Mouse (Mus musculus): ENCODE data around the gene Ccdc86. TPM values are rescaled to one million over a fixed set of nuclear protein-coding genes. Genes with fewer than 3 reads are reported as not detected.

The Ccdc86 gene
- polyA plus RNA-seq, 1 experiment from 2014 or later: 21.5 TPM

- Histone ChIP-seq H3K27me3 (replicated peaks) (no peaks in the 10 kb centered on the region), H3K9ac (peak overlapping the region; percentile 83), H3K4me2 (replicated peaks) (peak overlapping the region; percentile 99), H3K36me3 (peaks cover 33% of the 10 kb centered on the region), H3K4me1 (peaks cover 26% of the 10 kb centered on the region), H3K4me3 (no peak overlapping the region; the same call in 1 of the 2 replicates), H3K27ac (no peak overlapping the region), H3K9me3 (no peaks in the 10 kb centered on the region)
- ATAC-seq (ENCODE audit: low FRiP score, low read depth): no peak
- 88% methylated on average over 5 of the region's 5 CpGs for WGBS
Measured at GRCm38 (mm10) chr19:10947219-10947618, 1.8 kb downstream of the Ccdc86 start.

- Histone ChIP-seq H3K4me1 (peaks cover 24% of the 10 kb centered on the region), H3K36me3 (peaks cover 40% of the 10 kb centered on the region), H3K4me3 (no peak overlapping the region), H3K9me3 (no peaks in the 10 kb centered on the region), H3K9ac (no peak overlapping the region), H3K27me3 (replicated peaks) (no peaks in the 10 kb centered on the region), H3K27ac (no peak overlapping the region), H3K4me2 (replicated peaks) (peak overlapping the region; percentile 99; the same call in 1 of the 2 replicates)
- 90% methylated on average over 3 of the region's 3 CpGs for WGBS
- no peak for ATAC-seq (ENCODE audit: low FRiP score, low read depth)
Measured at GRCm38 (mm10) chr19:10946506-10946905, 2.6 kb downstream of the Ccdc86 start.

- H3K4me3 ChIP-seq: no peak overlapping the region
- H3K4me1 ChIP-seq: peaks cover 34% of the 10 kb centered on the region
- peaks cover 40% of the 10 kb centered on the region for H3K36me3 ChIP-seq
- H3K4me2 ChIP-seq (replicated peaks): no peak overlapping the region
- 85% methylated on average over 3 of the region's 3 CpGs for WGBS
- H3K27me3 ChIP-seq (replicated peaks): no peaks in the 10 kb centered on the region
- H3K27ac ChIP-seq: no peak overlapping the region
- no peaks in the 10 kb centered on the region for H3K9me3 ChIP-seq
- H3K9ac ChIP-seq: no peak overlapping the region
- no peak for ATAC-seq (ENCODE audit: low FRiP score, low read depth)
Measured at GRCm38 (mm10) chr19:10943955-10944354, 5.1 kb downstream of the Ccdc86 start.

- Histone ChIP-seq H3K27ac (no peak overlapping the region), H3K4me1 (peaks cover 10% of the 10 kb centered on the region; the same call in 1 of the 2 replicates), H3K36me3 (peaks cover 40% of the 10 kb centered on the region), H3K9me3 (no peaks in the 10 kb centered on the region), H3K9ac (peak overlapping the region; percentile 56), H3K27me3 (replicated peaks) (no peaks in the 10 kb centered on the region), H3K4me2 (replicated peaks) (peak overlapping the region; percentile 75), H3K4me3 (peak overlapping the region; percentile 34)
- WGBS: 3% methylated on average over 40 of the region's 40 CpGs
- ATAC-seq (ENCODE audit: low FRiP score, low read depth): peak; percentile 78
Measured at GRCm38 (mm10) chr19:10940801-10941457, 8.1 kb downstream of the Ccdc86 start.

GRCm38 (mm10) chr19:10940097-10940800 is 8.8 kb downstream of the Ccdc86 start:
- Histone ChIP-seq H3K4me1 (peaks cover 10% of the 10 kb centered on the region; the same call in 1 of the 2 replicates), H3K27ac (no peak overlapping the region), H3K4me3 (peak overlapping the region; percentile 34), H3K9me3 (no peaks in the 10 kb centered on the region), H3K9ac (peak overlapping the region; percentile 56), H3K36me3 (peaks cover 37% of the 10 kb centered on the region), H3K4me2 (replicated peaks) (peak overlapping the region; percentile 75), H3K27me3 (replicated peaks) (no peaks in the 10 kb centered on the region)
- WGBS: 17% methylated on average over 37 of the region's 37 CpGs
- ATAC-seq (ENCODE audit: low FRiP score, low read depth): peak; percentile 95

GRCm38 (mm10) chr19:10938771-10939170 is 10.3 kb downstream of the Ccdc86 start:
- WGBS: 64% methylated on average over 3 of the region's 3 CpGs
- ATAC-seq (ENCODE audit: low FRiP score, low read depth): no peak
- H3K9me3 ChIP-seq: no peaks in the 10 kb centered on the region
- H3K4me1 ChIP-seq: peaks cover 10% of the 10 kb centered on the region; the same call in 1 of the 2 replicates
- peaks cover 22% of the 10 kb centered on the region for H3K36me3 ChIP-seq
- H3K9ac ChIP-seq: no peak overlapping the region
- H3K27me3 ChIP-seq (replicated peaks): no peaks in the 10 kb centered on the region
- H3K27ac ChIP-seq: no peak overlapping the region
- no peak overlapping the region for H3K4me2 ChIP-seq (replicated peaks)
- no peak overlapping the region for H3K4me3 ChIP-seq

- Histone ChIP-seq H3K4me3 (no peak within 1 kb of the TSS), H3K9ac (no peak within 1 kb of the TSS), H3K36me3 (peaks cover 6% of the 10 kb centered on the region), H3K9me3 (no peaks in the 10 kb centered on the region), H3K4me2 (replicated peaks) (no peak within 1 kb of the TSS), H3K4me1 (peaks cover 10% of the 10 kb centered on the region; the same call in 1 of the 2 replicates), H3K27ac (no peak within 1 kb of the TSS), H3K27me3 (replicated peaks) (no peaks in the 10 kb centered on the region)
- WGBS: 64% methylated on average over 5 of the region's 5 CpGs
- no peak for ATAC-seq (ENCODE audit: low FRiP score, low read depth)
Measured at GRCm38 (mm10) chr19:10937110-10937563, 11.9 kb downstream of the Ccdc86 start, which contains the start of gene Ptgdr2. Gene Ptgdr2 (plus strand): TSS chr19:10937160.

GRCm38 (mm10) chr19:10936077-10936476 is 13.0 kb downstream of the Ccdc86 start:
- Histone ChIP-seq H3K9ac (no peak overlapping the region), H3K27me3 (replicated peaks) (no peaks in the 10 kb centered on the region), H3K36me3 (no peaks in the 10 kb centered on the region), H3K9me3 (no peaks in the 10 kb centered on the region), H3K4me1 (peaks cover 6% of the 10 kb centered on the region; the same call in 1 of the 2 replicates), H3K27ac (no peak overlapping the region), H3K4me3 (no peak overlapping the region), H3K4me2 (replicated peaks) (no peak overlapping the region)
- WGBS: 87% methylated on average over 5 of the region's 5 CpGs
- no peak for ATAC-seq (ENCODE audit: low FRiP score, low read depth)

GRCm38 (mm10) chr19:10935029-10935428 is 14.0 kb downstream of the Ccdc86 start:
- Histone ChIP-seq H3K27ac (no peak overlapping the region), H3K36me3 (no peaks in the 10 kb centered on the region), H3K4me2 (replicated peaks) (no peak overlapping the region), H3K4me3 (no peak overlapping the region), H3K27me3 (replicated peaks) (no peaks in the 10 kb centered on the region), H3K4me1 (no peaks in the 10 kb centered on the region), H3K9ac (no peak overlapping the region), H3K9me3 (no peaks in the 10 kb centered on the region)
- ATAC-seq (ENCODE audit: low FRiP score, low read depth): no peak
- 46% methylated on average over 5 of the region's 5 CpGs for WGBS

- H3K36me3 ChIP-seq: no peaks in the 10 kb centered on the region
Measured at GRCm38 (mm10) chr19:10930641-10931040, 18.4 kb downstream of the Ccdc86 start.

GRCm38 (mm10) chr19:10926666-10927065 is 22.4 kb downstream of the Ccdc86 start:
- Histone ChIP-seq H3K4me2 (replicated peaks) (no peak overlapping the region), H3K9me3 (no peaks in the 10 kb centered on the region), H3K4me3 (no peak overlapping the region), H3K9ac (no peak overlapping the region), H3K36me3 (no peaks in the 10 kb centered on the region), H3K27me3 (replicated peaks) (no peaks in the 10 kb centered on the region), H3K27ac (no peak overlapping the region), H3K4me1 (0 out of 2 replicates have a peak, but pooled peaks cover 4% of the 10 kb centered on the region)
- 35% methylated on average over 4 of the region's 4 CpGs for WGBS
- ATAC-seq (ENCODE audit: low FRiP score, low read depth): no peak; the same call in 1 of the 2 replicates

More at GRCm38 (mm10) chr19:10930641-10931040, 18.4 kb downstream of the Ccdc86 start:
- WGBS: 92% methylated on average over 2 of the region's 2 CpGs
- no peak overlapping the region for H3K9ac ChIP-seq
- no peak overlapping the region for H3K4me2 ChIP-seq (replicated peaks)
- no peaks in the 10 kb centered on the region for H3K9me3 ChIP-seq
- no peaks in the 10 kb centered on the region for H3K27me3 ChIP-seq (replicated peaks)
- no peak for ATAC-seq (ENCODE audit: low FRiP score, low read depth)
- H3K4me3 ChIP-seq: no peak overlapping the region
- no peak overlapping the region for H3K27ac ChIP-seq
- 0 out of 2 replicates have a peak, but pooled peaks cover 4% of the 10 kb centered on the region for H3K4me1 ChIP-seq

- Histone ChIP-seq H3K4me2 (replicated peaks) (no peak overlapping the region), H3K9me3 (no peaks in the 10 kb centered on the region), H3K4me1 (0 out of 2 replicates have a peak, but pooled peaks cover 4% of the 10 kb centered on the region), H3K9ac (no peak overlapping the region), H3K36me3 (no peaks in the 10 kb centered on the region), H3K27ac (peak overlapping the region; percentile 38; the same call in 1 of the 2 replicates), H3K4me3 (no peak overlapping the region), H3K27me3 (replicated peaks) (no peaks in the 10 kb centered on the region)
- ATAC-seq (ENCODE audit: low FRiP score, low read depth): peak; percentile 68
- 5% methylated on average over 6 of the region's 6 CpGs for WGBS
Measured at GRCm38 (mm10) chr19:10926123-10926621, 22.9 kb downstream of the Ccdc86 start.
